Comparison of ENCODE assay signal across 7 mouse cellular contexts in the genomic region with DNA sequence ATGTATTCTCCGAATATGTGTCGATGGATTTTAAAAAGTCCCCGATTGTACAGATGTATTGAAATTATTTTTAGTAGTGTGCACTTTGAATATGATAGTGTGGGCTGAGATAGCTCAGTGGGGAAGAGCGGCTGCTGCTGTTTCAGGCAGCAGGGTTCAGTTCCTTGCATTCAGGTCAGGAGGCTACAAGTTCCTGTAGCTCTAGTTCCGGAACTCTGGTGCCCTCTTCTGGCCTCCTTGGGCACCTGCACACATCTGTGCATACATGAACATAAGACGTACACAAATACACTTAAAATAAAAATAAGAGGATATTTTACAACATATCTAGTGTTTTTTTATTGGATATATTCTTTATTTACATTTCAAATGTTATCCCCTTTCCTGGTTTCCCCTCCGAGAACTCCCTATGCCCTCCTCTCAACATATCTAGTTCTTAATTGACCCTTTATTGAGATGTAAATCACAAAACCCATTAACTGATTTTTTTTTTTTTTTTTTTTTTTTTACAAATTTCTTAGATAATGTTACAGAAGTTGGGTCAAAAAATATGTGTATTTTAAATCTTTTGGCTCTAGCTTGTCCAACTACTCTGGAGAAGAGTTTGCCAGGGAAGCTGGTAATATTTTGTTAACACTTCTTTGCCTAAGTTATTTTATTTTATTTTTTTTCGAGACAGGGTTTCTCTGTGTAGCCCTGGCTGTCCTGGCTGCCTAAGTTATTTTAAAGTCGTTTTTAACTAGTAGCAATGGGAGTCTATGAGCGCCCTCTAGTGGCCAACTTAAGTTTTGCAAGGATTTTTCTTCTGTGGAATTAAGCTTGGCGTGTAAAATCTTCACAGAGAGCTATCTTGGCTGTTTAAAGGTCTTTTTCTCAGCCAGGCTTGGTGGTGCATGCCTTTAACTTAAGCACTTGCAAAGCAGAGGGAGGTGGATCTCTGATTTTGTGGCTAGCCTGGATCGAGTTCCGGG. TPM values are rescaled to one million over a fixed set of nuclear protein-coding genes. Genes with fewer than 3 reads are reported as not detected.
DNase-seq lines count a peak whose midpoint lies in the region; ATAC-seq lines count a peak whose summit lies in the region.

No protein-coding gene starts in this region.

- DNase-seq in ES-CJ7 (ENCODE audit: low read depth, low spot score) (peak; percentile 86), ZHBTc4 (ENCODE audit: low read depth, low spot score) (peak; percentile 92)
- peak; percentile 40 for DNase-seq in gastrocnemius, postnatal 25 days
- peak; percentile 49 to 88 for DNase-seq in layer of hippocampus, adult 18-20 months (ENCODE audit: low spot score in 2 of 2)
- DNase-seq in lung, postnatal 25 days (ENCODE audit: low spot score) = peak; percentile 74
- peak; percentile 40 to 49 for DNase-seq in right cerebral cortex, postnatal 36 days (ENCODE audit: low spot score in 2 of 2)

- peak; percentile 61 for ATAC-seq in common myeloid progenitor, adult 5-6 weeks (replicated peaks; ENCODE audit: low read depth, poor library complexity, severe bottlenecking)

RNA-seq across cellular contexts. Expression of a gene that starts 11.0 kb away (rescaled TPM):
- total RNA-seq in common myeloid progenitor, adult 5-6 weeks (2017) = not detected in 2 replicates
- under 1 TPM; 0.15 to 0.88 TPM for total RNA-seq in gastrocnemius, postnatal 25 days (2021)
- total RNA-seq in layer of hippocampus, adult 18-20 months (2021) = 100 to 1,000 TPM in 1 of 2 experiments, 10 to 100 TPM in 1; 98.2 to 115 TPM

RNA-seq across cellular contexts. Expression of a gene that starts 43.9 kb away (rescaled TPM):
- 22.9 and 32.8 TPM in 2 replicates for total RNA-seq in common myeloid progenitor, adult 5-6 weeks (2017)
- 10 to 100 TPM; 11.4 to 11.8 TPM for total RNA-seq in gastrocnemius, postnatal 25 days (2021)
- 10 to 100 TPM; 61.6 to 63.4 TPM for total RNA-seq in layer of hippocampus, adult 18-20 months (2021)

Comparison
In these comparisons a context has a peak if more than half of its experiments do, and no peak if none do; other contexts are left out.
1. Peak in every context shown above with its lines: DNase-seq and ATAC-seq.
2. DNase-seq: peak in every context shown above with its lines; median percentile 92 in ZHBTc4; 86 in ES-CJ7; 74 in lung, postnatal 25 days; 68 in layer of hippocampus, adult 18-20 months; 44 in right cerebral cortex, postnatal 36 days; 40 in gastrocnemius, postnatal 25 days.
3. RNA of a gene that starts 11.0 kb away (total RNA-seq): 98.2 to 115 TPM in layer of hippocampus, adult 18-20 months; 0.15 to 0.88 TPM in gastrocnemius, postnatal 25 days and not detected in common myeloid progenitor, adult 5-6 weeks; every median in the first group is over 10 times any median in the second.